Mouse (Mus musculus): ENCODE measurements around the gene Tead3. TPM values are rescaled to one million over a fixed set of nuclear protein-coding genes. Genes with fewer than 3 reads are reported as not detected.

Tead3 gene
- total RNA-seq, 2 experiments from 2014 or later, result 15.3 to 19.3 TPM

DNA sequence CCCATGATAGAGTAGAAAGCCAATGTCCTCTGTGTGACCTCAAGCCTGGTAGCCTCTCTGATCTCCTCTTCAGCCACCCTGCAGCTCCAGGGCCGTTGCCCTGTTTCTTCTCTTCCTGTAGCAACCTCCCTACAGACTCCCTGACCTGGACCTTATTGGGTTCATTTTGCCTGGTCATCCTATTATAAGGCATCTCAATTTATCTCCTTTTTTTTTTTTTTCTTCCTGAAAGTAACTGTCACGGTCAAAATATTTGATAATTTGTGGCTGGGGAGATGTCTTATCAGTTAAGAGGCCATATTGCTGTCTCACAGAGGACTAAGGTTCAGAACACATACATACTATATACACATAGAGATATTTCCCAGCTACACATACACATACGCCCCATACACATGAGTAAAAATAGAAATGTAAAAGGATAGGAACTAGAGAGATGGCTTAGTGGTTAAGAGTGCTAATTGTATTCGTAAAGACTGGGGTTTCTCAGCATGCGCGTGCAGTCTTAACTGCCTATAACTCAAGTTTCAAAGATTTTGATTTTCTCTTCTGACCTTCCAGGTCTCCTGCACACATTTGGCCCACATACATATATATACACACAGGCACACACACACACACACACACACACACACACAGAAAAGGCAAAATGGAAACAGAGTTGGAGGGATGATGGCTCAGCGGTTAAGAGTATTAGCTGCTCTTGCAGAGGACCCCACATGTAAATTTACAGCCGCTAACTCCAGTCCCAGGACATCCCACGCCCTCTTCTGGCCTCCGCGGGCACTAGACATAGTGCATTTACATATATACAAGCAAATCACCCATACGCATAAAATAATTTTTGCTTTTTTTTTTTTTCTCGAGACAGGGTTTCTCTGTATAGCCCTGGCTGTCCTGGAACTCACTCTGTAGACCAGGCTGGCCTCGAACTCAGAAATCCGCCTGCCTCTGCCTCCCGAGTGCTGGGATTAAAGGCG lies 38.1 kb downstream of the Tead3 start:
- intact Hi-C loops (cut with DNase I), result no loop called here
- DNase-seq, result peak in 1 of 2 experiments; percentile 50

DNA sequence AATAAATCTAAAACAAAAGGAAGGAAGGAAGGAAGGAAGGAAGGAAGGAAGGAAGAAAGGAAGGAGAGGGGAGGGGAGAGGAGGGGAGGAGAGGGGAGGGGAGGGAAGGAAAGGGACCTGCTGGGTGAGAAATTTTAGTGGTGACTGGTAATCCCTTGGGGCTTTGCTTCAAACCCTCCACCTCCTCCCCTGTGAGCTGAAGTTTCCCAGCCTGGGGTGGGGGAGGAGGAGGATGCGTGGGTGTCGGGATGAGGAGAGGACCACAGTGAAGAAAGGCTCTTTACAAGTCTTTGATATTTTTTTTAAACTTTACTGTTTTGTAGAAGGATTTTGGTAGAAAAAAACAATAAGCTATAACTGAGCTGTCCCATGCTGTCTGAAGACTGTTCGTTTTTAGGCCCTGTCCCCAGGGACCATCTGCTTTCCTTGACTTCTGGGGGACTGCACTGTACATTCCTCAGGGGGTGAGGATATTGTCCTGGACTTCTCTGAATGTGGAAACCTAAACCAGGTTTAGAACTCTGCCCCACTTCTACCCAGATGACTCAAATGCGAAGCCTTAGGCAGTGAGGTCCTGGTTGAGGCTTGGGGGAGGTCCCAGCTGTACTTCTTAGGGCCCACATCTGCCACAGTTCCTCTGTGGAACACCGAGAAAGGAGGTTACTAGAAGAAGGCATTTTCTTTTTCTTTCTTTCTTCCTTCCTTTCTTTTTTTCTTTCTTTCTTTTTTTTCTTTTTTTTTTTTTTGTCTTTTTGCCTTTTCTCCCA lies 39.1 kb downstream of the Tead3 start:
- DNase-seq, result no peak
- intact Hi-C loops (cut with DNase I), result no loop called here

DNA sequence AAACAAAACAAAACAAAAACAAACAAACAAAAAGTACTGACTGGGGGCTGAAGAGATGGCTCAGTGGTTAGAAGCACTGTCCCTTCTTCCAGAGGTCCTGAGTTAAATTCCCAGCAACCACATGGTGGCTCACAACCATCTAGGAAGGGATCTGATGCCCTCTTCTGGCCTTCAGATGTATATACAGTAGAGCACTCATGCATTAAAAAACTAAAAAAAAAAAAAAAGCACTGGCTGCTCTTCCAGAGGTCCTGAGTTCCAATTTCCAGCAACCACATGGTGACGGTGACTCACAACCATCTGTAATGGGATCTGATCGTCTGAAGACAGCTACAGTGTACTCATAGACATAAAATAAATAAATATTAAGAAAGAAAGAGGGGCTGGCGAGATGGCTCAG lies 39.8 kb downstream of the Tead3 start:
- DNase-seq, result no peak
- intact Hi-C loops (cut with DNase I), result no loop called here

DNA sequence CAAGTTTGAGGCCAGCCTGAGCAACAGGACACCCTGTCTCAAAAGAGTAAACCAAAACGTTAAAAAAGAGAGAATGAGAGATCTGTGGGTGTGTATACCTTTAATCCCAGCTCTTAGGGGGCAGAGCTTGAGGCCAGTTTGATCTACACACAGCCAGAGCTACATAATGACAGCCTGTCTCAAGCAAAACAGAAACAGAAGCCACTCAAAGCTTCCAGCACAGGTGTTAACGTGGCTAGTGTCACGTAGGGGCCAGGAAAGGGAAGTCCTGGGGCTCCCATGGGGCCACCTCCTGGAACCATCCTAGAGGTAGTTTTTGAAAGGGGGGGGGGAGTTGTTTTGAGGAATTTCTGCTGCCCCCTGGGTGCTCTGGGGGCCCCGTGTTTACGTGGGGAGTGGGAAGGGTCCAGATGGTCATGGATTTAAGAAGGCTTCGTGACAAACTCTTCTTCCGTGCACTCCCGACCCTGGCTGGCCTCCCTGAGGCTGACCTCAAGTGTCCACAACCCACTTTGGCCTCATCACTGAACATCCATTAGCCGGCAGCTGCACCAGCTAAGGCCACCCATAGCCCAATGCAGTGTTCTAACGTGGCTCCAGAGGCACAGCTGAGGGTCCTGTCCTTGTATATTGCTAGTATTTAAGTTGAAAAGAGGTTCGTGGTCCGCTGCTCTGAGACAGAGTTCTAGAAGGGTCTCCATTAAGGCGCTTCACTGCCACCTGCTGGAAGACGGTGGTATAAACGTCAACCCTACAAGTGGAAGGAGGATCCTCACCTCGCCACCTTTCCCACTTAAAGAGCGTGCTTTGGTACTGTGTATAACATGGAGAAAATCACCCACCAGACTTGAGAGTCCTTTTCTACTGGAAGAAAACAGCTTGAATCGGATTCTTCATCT lies 42.1 kb downstream of the Tead3 start:
- intact Hi-C loops (cut with DNase I), result loop anchor here (1.0 to 2.0 kb wide), 3 partner anchors 18 to 82 kb away; partner anchors contain the start of gene Ppard
- peak; percentile 92 to 96 for DNase-seq

DNA sequence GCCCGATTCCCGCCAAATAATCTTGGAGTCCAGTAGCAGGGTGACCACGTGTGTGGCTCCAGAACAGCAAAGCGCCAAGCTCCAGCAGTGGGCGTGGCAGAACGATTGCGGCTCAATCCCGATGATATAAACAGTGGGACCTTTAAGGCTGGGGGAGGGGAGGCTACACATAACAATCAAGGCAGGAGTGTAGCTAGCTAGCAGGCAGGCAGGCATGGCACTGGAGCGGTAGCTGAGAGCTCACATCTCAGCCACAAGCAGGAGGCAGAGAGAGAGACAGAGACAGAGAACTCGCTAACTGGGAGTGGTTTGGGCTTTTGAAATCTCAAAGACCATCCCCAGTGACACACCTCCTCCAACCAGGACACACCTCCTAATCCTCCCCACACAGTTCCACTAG lies 45.4 kb downstream of the Tead3 start:
- intact Hi-C loops (cut with DNase I), result no loop called here

DNA sequence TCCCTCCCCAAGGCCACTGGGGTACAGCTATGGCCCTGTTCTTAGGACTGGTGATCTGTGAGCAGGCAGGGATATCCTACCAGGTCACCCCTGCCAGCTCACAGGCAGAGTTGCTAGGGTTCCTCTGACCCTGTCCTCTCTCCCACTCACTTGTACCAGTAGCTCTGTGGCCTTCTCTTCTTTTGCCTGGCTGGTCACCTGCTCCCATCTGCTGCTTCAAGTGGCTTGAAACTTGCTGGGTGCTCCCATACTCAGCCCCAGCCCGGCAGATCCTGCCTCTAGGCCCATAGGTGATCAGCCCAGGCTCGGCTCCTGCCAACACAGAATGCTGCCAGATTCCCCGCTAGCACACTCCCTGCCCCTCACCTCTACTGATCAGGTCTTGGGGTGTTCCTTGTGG lies 49.8 kb downstream of the Tead3 start:
- DNase-seq, result no peak
- intact Hi-C loops (cut with DNase I), result no loop called here

More for the DNA sequence above, 45.4 kb downstream of the Tead3 start:
- no peak for DNase-seq

DNA sequence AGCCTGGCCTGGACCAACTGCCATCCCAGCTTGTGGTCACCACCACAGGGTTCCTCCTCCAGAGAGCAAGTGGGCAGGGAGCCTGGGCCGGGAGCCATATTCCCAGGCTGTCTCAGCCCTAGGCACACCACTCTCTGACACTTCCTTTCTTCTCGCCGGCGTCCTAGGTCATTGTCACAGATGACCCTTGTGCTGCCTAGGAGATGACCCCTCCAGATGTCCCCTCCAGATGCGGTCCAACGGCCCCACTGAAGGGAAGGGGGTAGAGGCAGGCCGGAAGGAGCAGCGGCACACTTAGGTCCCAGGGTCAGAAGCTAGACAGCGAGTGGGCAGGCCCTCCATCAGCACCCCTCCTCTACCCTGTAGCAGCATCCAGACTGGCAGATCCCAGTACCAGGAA lies 50.3 kb downstream of the Tead3 start:
- intact Hi-C loops (cut with DNase I), result no loop called here
- no peak for DNase-seq

DNA sequence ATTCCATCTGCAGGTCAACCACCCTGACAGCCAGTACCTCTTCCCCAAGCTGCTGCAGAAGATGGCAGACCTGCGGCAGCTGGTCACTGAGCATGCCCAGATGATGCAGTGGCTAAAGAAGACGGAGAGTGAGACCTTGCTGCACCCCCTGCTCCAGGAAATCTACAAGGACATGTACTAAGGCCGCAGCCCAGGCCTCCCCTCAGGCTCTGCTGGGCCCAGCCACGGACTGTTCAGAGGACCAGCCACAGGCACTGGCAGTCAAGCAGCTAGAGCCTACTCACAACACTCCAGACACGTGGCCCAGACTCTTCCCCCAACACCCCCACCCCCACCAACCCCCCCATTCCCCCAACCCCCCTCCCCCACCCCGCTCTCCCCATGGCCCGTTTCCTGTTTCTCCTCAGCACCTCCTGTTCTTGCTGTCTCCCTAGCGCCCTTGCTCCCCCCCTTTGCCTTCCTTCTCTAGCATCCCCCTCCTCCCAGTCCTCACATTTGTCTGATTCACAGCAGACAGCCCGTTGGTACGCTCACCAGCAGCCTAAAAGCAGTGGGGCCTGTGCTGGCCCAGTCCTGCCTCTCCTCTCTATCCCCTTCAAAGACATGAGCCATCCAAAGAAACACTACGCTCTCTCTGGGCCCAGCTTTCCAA lies 50.8 kb downstream of the Tead3 start:
- DNase-seq, result no peak
- intact Hi-C loops (cut with DNase I), result no loop called here

DNA sequence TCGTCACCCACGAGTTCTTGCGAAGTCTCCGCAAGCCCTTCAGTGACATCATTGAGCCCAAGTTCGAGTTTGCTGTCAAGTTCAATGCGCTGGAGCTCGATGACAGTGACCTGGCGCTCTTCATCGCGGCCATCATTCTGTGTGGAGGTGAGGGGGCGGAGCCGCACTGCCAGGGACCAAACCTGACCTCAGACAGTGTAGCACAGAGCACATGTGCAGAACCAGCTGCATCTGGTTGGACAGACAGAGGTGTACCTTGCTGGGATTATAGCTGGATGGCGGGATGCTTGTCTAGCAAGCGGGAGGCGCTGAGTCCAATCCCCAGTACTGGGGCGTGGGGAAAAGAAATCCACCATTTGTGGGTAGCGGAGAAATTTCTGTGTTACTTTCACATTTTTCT lies 51.7 kb downstream of the Tead3 start:
- intact Hi-C loops (cut with DNase I), result no loop called here
- no peak for DNase-seq

DNA sequence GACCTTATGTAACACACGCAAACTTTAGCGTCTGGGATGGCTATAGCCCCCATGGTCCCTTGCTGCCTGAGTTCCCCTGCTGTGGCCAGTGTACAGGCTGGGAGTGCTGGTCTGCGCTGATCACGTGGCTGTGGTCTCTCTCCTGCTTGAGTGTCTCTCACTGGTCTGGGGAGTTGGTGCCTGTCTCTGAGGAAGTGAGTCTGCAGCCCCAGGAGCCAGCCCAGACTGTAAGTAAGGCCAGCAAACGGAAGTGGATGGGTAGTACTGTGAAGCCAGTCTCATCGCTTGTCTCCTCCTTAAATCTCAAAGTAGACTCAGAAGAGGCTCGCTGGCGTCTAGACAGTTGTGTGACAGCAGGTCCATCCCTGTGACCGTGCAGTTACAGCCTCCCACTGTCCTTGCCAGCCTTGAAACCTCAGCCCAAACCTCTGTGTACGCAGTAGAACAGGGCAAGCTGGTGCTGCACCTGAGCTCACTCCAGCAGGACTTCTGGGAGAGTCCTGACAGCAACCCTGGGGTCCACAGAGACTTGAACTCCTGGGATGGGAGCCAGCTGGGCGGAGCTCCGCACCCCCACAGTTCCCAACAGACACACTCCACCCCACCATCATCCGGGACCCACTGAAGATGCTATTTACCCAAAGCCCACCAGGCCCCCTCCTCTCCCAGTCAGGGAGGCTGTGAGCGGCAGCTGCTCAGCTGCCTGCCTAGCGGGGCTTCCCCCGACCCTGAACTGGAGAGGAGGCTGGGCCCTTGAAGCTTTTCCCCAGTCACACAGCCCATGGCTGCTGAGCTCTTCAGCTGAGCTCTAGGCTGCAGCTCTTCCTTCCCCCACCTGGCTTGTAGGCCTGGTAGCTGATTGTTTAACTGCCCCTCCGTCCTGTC lies 55.9 kb downstream of the Tead3 start:
- intact Hi-C loops (cut with DNase I), result no loop called here
- DNase-seq, result no peak

DNA sequence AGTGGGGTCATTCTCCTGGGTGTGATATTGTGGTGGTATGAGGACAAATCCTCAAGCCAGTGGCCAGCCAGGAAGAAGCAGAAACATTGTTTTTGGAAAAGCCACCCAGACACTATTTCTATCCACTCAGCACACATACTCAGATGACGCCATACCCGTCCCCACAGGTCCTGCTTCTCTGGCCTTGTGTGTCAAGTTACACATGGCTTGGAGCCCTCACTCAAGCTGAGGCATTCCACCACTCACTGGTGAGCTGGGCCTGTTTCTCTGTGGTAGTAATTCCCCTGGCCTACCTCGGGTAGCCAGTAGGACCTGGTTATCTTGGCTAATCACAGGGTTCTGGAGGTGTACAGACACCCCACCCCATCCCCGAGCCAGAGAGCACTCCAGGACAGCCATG lies 56.9 kb downstream of the Tead3 start:
- DNase-seq, result no peak
- intact Hi-C loops (cut with DNase I), result no loop called here

DNA sequence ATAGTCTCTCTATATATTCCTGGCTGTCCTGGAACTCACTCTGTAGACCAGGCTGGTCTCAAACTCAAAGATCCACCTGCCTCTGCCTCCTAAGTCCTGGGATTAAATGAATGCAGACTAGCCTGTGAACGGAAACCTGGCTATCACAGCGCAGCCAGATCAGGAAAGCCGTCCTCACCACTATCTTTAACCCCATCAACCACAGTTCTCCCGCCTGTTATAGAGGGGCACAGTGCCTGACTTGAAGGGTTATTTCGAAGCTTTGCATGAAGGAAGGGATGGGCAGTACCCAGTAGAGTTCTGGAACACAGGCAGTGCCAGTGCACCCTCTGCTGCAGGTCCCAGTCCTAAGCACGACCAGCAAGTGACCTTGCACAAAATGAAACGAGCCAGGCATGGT lies 59.3 kb downstream of the Tead3 start:
- intact Hi-C loops (cut with DNase I), result loop anchor here (2.0 kb wide), 1 partner anchor 17 kb away; no protein-coding TSS in a partner anchor
- DNase-seq, result no peak

DNA sequence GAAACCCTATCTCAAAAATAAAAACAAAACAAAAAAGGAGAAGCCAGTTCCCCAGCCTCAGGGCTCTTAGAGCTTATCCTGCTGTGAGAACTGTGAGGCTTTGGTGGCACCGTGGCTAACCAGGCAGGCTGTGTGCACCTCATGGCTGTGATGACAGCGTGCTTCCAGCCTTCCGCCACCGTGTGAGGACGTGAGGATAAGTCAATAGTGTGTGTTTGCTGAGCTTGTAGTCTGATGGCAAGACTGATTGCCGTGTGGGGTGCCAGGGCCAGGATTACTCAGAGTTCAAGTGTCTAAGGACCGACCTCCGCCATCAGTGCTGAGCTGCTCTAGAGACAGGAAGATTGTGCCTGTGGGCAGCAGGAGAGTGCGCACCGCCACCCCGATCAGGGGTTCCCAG lies 59.9 kb downstream of the Tead3 start:
- no peak for DNase-seq
- intact Hi-C loops (cut with DNase I), result loop anchor here (2.0 kb wide), 1 partner anchor 18 kb away; no protein-coding TSS in a partner anchor

DNA sequence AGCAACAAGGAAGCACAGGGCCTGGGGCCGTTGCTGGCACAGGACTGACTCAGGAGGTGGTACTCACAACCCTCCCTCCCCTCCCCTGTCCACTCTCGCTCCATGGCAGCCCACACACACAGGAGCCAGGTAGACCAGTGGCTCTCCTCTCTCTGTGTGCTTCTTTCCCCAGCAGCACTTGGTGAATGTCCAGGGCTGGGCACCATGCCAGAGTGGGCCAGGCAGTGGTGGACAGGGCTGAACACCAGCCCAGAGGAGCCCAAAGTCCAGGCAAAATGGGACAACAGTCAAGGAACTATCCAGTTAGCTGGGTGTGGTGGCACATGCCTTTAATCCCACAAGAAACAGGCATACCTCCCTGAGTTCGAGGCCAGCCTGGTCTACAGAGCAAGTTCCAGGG lies 60.4 kb downstream of the Tead3 start:
- DNase-seq, result peak; percentile 68 to 76
- intact Hi-C loops (cut with DNase I), result loop anchor here (2.0 kb wide), 1 partner anchor 19 kb away; no protein-coding TSS in a partner anchor

DNA sequence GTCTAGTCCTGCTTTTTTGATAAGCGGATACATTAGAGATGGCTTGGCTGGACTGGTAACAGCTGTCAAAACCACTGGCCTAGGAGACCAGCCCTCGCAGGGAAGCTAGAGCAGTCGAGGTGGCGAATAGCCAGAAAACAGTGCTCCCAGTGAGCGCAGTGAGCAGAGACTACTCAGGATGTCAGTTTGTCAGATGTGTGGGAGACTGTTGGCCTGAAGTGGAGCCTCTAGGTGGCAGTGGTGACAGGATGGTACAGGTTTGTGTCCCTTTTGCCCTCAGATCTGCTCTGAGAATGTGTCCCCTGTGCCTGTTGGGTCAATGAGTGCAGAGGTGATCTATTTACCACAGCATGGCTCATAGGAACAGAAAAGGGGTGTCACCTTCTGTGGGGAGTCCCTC lies 62.6 kb downstream of the Tead3 start:
- DNase-seq, result peak; percentile 46 to 48
- intact Hi-C loops (cut with DNase I), result no loop called here

DNA sequence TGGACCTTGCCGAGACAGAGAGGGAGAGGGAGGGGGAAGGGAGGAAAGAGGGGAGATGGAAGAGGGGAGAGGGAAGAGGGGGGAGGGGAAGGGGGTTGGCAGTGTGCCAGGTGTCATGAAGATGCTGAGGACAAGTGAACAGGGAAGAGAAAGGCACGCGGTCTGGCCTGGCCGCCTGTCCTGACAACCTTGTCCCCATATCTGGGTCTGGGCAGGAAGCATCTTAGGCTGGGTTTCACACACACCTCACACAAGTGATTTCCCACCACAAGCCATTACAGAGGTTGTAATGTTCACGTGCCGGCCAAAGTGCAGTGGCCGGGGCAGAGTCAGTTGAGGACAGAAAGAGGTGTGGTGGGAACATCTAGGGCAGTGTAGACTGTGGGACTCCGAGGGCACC lies 63.0 kb downstream of the Tead3 start:
- intact Hi-C loops (cut with DNase I), result no loop called here

DNA sequence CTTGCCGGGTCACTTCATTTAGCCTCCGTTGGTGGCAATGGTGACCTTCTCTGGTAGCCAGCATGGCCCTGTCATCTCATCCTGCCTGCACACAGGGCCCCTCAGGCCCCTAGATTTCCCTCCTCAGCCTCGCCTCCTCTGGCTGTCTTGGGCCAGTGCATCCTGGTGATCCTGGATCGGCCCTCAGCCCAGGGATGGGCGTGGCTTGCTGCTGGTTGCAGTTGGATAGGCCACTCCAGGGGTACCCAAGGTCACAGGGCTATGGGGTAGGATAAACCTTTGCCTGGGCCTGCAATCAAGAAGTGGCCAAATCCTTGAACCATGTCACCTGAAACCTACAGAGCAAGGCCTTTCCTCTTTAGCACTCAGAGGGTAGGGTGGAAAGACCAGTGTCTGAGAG lies 63.7 kb downstream of the Tead3 start:
- intact Hi-C loops (cut with DNase I), result no loop called here
- no peak for DNase-seq

More for the DNA sequence above, 63.0 kb downstream of the Tead3 start:
- no peak for DNase-seq

DNA sequence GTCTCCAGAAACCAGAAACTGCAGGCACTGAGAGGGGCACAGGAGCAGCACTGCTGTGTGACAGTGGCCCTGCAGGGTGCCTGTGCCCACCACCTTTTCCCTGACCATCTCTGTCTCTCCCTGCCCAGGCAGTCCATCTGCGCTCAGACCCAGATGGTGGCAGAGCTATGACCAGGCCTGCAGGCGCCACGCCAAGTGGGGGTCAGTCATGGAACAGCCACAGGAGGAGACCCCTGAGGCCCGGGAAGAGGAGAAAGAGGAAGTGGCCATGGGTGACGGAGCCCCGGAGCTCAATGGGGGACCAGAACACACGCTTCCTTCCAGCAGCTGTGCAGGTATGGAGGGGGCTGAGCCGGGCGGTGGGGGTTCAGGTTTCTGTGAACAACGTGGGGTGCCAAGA lies 64.5 kb downstream of the Tead3 start:
- DNase-seq, result no peak
- intact Hi-C loops (cut with DNase I), result no loop called here

DNA sequence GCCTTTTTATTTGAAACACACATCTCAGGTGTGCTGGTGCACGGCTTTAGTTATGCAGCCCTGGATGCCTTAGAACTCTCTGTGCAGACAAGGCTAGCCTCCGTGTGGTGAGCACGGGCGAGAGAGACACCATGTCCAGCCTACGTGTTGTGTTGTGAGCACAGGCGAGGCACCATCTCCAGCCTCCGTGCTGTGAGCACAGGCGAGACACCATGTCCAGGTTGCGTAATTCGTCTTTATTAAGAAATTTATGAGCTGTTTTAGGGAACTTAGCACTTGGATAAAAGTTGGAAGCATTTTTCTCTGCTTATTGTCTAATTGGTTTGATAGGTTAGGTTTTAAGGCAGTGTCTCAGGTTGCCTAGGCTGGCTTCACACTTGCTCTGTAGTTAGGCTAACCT lies 67.4 kb downstream of the Tead3 start:
- DNase-seq, result no peak
- intact Hi-C loops (cut with DNase I), result no loop called here
